Mouse (Mus musculus) stomach, postnatal 0 days (tissue): ENCODE measurements around the gene Rps21.

Source experiments
- CTCF ChIP-seq: IDR thresholded peaks from 2 replicates; pipeline ENCODE4 v1.5.1; 2016; ENCODE audit warnings: antibody characterized with exemption, low read depth, mild to moderate bottlenecking, moderate library complexity
- EP300 ChIP-seq: optimal IDR thresholded peaks from 2 replicates; pipeline ENCODE3; 2016; ENCODE audit warnings: antibody characterized with exemption

GRCm38 (mm10) chr2:180254436-180255209 lies 2.6 kb upstream of the Rps21 start:
- TF ChIP-seq CTCF (no peak), EP300 (no peak)
